Mouse (Mus musculus) lung, embryonic 15.5 days (tissue): ENCODE measurements around the gene Klf1. TPM values are rescaled to one million over a fixed set of nuclear protein-coding genes. Genes with fewer than 3 reads are reported as not detected.

Source experiments
- ATAC-seq: fragments of 200-750 bp; cut with Nextera tagmentation; 2 replicates; pipeline ENCODE4 v1.8.0; 2017; ENCODE audit warnings: moderate number of reproducible peaks, borderline replicate concordance; ENCODE audit not compliant: low FRiP score, low TSS enrichment; ENCODE audit errors: extremely low read depth
- H3K27ac ChIP-seq: fragments of 300-500 bp; sonication (generic); 2 replicates; pipeline ENCODE4 v1.5.1; 2015; ENCODE audit warnings: moderate library complexity, mild to moderate bottlenecking, inconsistent platforms
- H3K27me3 ChIP-seq: fragments of 300-500 bp; sonication (generic); 2 replicates; pipeline ENCODE4 v1.6.1; 2015; ENCODE audit warnings: inconsistent platforms
- H3K36me3 ChIP-seq: fragments of 300-500 bp; sonication (generic); 2 replicates; pipeline ENCODE4 v1.6.1; 2015; ENCODE audit warnings: inconsistent platforms
- H3K4me1 ChIP-seq: fragments of 300-500 bp; sonication (generic); 2 replicates; pipeline ENCODE4 v1.6.1; 2015; ENCODE audit warnings: inconsistent platforms
- H3K4me2 ChIP-seq: fragments of 300-500 bp; sonication (generic); 2 replicates; pipeline ENCODE4 v1.6.1; 2015; ENCODE audit warnings: inconsistent platforms, mild to moderate bottlenecking, moderate library complexity
- H3K4me3 ChIP-seq: fragments of 300-500 bp; sonication (generic); 2 replicates; pipeline ENCODE4 v1.5.1; 2015; ENCODE audit warnings: mild to moderate bottlenecking, inconsistent platforms
- H3K9ac ChIP-seq: fragments of 300-500 bp; sonication (generic); 2 replicates; pipeline ENCODE4 v1.6.1; 2015; ENCODE audit warnings: inconsistent platforms
- H3K9me3 ChIP-seq: fragments of 300-500 bp; sonication (generic); 2 replicates; pipeline ENCODE4 v1.6.1; 2016; ENCODE audit warnings: inconsistent platforms
- WGBS: fragments of 180-500 bp; shearing (Covaris S2); methylation state at CpG from one replicate; pipeline ENCODE4 v1.1.7; 2015; 5-methylcytosine and 5-hydroxymethylcytosine counted together
- polyA plus RNA-seq: library from polyadenylated mRNA; unstranded; fragments of >200 nt; fragmentation: Nextera tagmentation; extraction: Ambion mirVana; gene quantifications from 2 replicates; pipeline ENCODE4 v1.2.1, GENCODE M21; 2015

Klf1 gene
- polyA plus RNA-seq, 1 experiment from 2014 or later, result 1.6 TPM

GRCm38 (mm10) chr8:84937620-84938485, 36.1 kb downstream of the Klf1 start:
- no peaks in the 10 kb centered on the region for H3K9me3 ChIP-seq
- H3K27me3 ChIP-seq, result peaks cover 74% of the 10 kb centered on the region
- no peaks in the 10 kb centered on the region for H3K36me3 ChIP-seq
- H3K4me1 ChIP-seq, result peaks cover 12% of the 10 kb centered on the region
- WGBS, result 56% methylated on average over 13 of the region's 13 CpGs
- H3K9ac ChIP-seq, result no peak overlapping the region
- peak overlapping the region; percentile 64 for H3K4me2 ChIP-seq
- H3K4me3 ChIP-seq, result no peak overlapping the region
- H3K27ac ChIP-seq, result no peak overlapping the region
- no peak for ATAC-seq

GRCm38 (mm10) chr8:84943699-84944098, 42.0 kb downstream of the Klf1 start:
- Histone ChIP-seq H3K9me3 (no peaks in the 10 kb centered on the region), H3K9ac (no peak overlapping the region), H3K4me2 (no peak overlapping the region), H3K4me1 (peaks cover 22% of the 10 kb centered on the region), H3K27me3 (peaks cover 76% of the 10 kb centered on the region), H3K27ac (no peak overlapping the region), H3K36me3 (no peaks in the 10 kb centered on the region), H3K4me3 (no peak overlapping the region)
- no peak for ATAC-seq
- 20% methylated on average over 4 of the region's 4 CpGs for WGBS

- Histone ChIP-seq H3K4me3 (no peak overlapping the region; the same call in 1 of the 2 replicates), H3K4me1 (peaks cover 22% of the 10 kb centered on the region), H3K27ac (no peak overlapping the region), H3K9ac (no peak overlapping the region), H3K36me3 (no peaks in the 10 kb centered on the region), H3K4me2 (0 out of 2 replicates have a peak overlapping the region, but pooled peaks have one; percentile 7), H3K27me3 (peaks cover 71% of the 10 kb centered on the region), H3K9me3 (no peaks in the 10 kb centered on the region)
- no peak for ATAC-seq
- 3% methylated on average over 26 of the region's 26 CpGs for WGBS
Observed at GRCm38 (mm10) chr8:84944478-84945160, 42.9 kb downstream of the Klf1 start.

- peaks cover 22% of the 10 kb centered on the region for H3K4me1 ChIP-seq
- no peak overlapping the region for H3K27ac ChIP-seq
- no peak overlapping the region for H3K9ac ChIP-seq
- H3K4me2 ChIP-seq, result peak overlapping the region; percentile 78
- peak overlapping the region; percentile 41; the same call in 1 of the 2 replicates for H3K4me3 ChIP-seq
- H3K27me3 ChIP-seq, result peaks cover 77% of the 10 kb centered on the region
- no peaks in the 10 kb centered on the region for H3K36me3 ChIP-seq
- ATAC-seq, result no peak
- no peaks in the 10 kb centered on the region for H3K9me3 ChIP-seq
- WGBS, result 5% methylated on average over 11 of the region's 11 CpGs
Observed at GRCm38 (mm10) chr8:84945235-84945632, 43.5 kb downstream of the Klf1 start.

GRCm38 (mm10) chr8:84945633-84946527, 44.2 kb downstream of the Klf1 start:
- Histone ChIP-seq H3K4me3 (peak overlapping the region; percentile 41), H3K9ac (no peak overlapping the region), H3K9me3 (no peaks in the 10 kb centered on the region), H3K27me3 (peaks cover 82% of the 10 kb centered on the region), H3K36me3 (no peaks in the 10 kb centered on the region), H3K4me2 (peak overlapping the region; percentile 78), H3K4me1 (peaks cover 22% of the 10 kb centered on the region), H3K27ac (no peak overlapping the region)
- under 1% methylated on average over 49 of the region's 67 CpGs for WGBS
- ATAC-seq, result peak; percentile 35; the same call in 1 of the 2 replicates

- peaks cover 86% of the 10 kb centered on the region for H3K27me3 ChIP-seq
- H3K4me1 ChIP-seq, result peaks cover 22% of the 10 kb centered on the region
- H3K9me3 ChIP-seq, result no peaks in the 10 kb centered on the region
- H3K36me3 ChIP-seq, result no peaks in the 10 kb centered on the region
- H3K9ac ChIP-seq, result no peak within 1 kb of the TSS
- WGBS, result 10% methylated on average over 17 of the region's 17 CpGs
- H3K4me2 ChIP-seq, result peak within 1 kb of the TSS; percentile 78
- peak; percentile 45; the same call in 1 of the 2 replicates for ATAC-seq
- peak within 1 kb of the TSS; percentile 41 for H3K4me3 ChIP-seq
- no peak within 1 kb of the TSS for H3K27ac ChIP-seq
Observed at GRCm38 (mm10) chr8:84946528-84947240, 45.0 kb downstream of the Klf1 start, which contains the start of gene Rtbdn. Rtbdn (plus strand) TSS chr8:84946991.

GRCm38 (mm10) chr8:84947241-84947545, 45.5 kb downstream of the Klf1 start:
- no peak for ATAC-seq
- WGBS, result 12% methylated on average over 9 of the region's 9 CpGs
- H3K27me3 ChIP-seq, result peaks cover 86% of the 10 kb centered on the region

GRCm38 (mm10) chr8:84949753-84950152, 48.0 kb downstream of the Klf1 start:
- no peak overlapping the region for H3K27ac ChIP-seq
- peaks cover 76% of the 10 kb centered on the region for H3K27me3 ChIP-seq
- no peaks in the 10 kb centered on the region for H3K9me3 ChIP-seq
- no peak overlapping the region for H3K4me3 ChIP-seq
- peaks cover 27% of the 10 kb centered on the region for H3K4me1 ChIP-seq
- ATAC-seq, result no peak
- H3K36me3 ChIP-seq, result no peaks in the 10 kb centered on the region
- no peak overlapping the region for H3K9ac ChIP-seq
- H3K4me2 ChIP-seq, result no peak overlapping the region
- WGBS, result 19% methylated on average over 12 of the region's 12 CpGs

More at GRCm38 (mm10) chr8:84947241-84947545, 45.5 kb downstream of the Klf1 start:
- Histone ChIP-seq H3K4me3 (no peak overlapping the region), H3K9me3 (no peaks in the 10 kb centered on the region), H3K4me1 (peaks cover 22% of the 10 kb centered on the region), H3K4me2 (no peak overlapping the region), H3K9ac (no peak overlapping the region), H3K36me3 (no peaks in the 10 kb centered on the region), H3K27ac (no peak overlapping the region)

- Histone ChIP-seq H3K4me3 (no peak overlapping the region), H3K4me1 (peaks cover 6% of the 10 kb centered on the region; the same call in 1 of the 2 replicates), H3K27me3 (peaks cover 48% of the 10 kb centered on the region), H3K36me3 (peaks cover 7% of the 10 kb centered on the region; the same call in 1 of the 2 replicates), H3K9me3 (no peaks in the 10 kb centered on the region), H3K27ac (no peak overlapping the region), H3K9ac (no peak overlapping the region), H3K4me2 (no peak overlapping the region)
- WGBS, result 7% methylated on average over 18 of the region's 18 CpGs
- ATAC-seq, result peak; percentile 13; the same call in 1 of the 2 replicates
Observed at GRCm38 (mm10) chr8:84952612-84953255, 51.0 kb downstream of the Klf1 start.
